Mouse (Mus musculus) induced T-regulatory cell, adult 2 months (primary cell): Measurements from ENCODE around the gene Lsm3.

ENCODE experiments used
- DNase-seq: peaks from one replicate; pipeline ENCODE4 v3.0.0-alpha.2; 2012; ENCODE audit warnings: low read depth

The Lsm3 gene

DNA sequence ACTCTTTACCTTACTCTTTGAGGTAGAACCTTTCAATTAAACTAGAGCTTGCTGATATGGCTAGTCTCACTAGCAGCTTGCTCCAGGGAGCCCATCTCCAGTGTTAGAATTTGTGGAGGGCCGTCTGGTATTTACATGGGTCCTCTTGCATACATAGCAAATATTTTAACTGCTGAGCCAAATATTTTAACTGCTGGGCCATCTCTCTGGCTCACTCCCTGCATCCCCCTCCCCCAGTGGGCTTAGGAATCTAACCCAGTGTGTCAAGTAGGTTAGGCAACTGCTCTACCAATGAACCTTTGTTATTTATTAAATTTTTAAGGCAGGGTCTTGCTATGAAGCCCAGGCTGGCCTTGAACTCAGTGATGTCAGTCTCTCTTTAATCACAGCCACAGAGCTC, 42.8 kb downstream of the Lsm3 start:
- DNase-seq = no peak

DNA sequence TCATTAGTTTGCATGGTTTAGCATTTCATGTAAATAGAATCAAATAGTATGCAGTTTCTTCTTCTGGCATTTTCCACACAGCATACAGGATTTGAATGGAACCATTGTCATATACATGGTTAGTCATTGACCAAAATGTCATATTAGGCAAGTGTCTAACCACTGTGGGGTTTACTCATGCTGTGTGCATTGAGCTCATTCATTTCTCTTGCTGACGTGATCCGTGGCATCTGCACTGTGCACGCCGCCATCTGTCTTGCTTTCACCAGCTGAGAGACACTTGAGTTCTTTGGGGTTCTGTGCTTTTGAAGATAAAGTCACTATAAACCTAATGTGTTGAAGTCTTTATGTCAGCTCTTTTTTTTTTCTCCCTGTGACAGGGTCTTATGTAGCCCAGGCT, 43.6 kb downstream of the Lsm3 start:
- DNase-seq = no peak

- no peak for DNase-seq
Observed at GRCm38 (mm10) chr6:91560186-91560585, 44.5 kb downstream of the Lsm3 start.

GRCm38 (mm10) chr6:91563031-91563430, 47.3 kb downstream of the Lsm3 start:
- no peak for DNase-seq

- DNase-seq = no peak
Observed at GRCm38 (mm10) chr6:91566407-91566806, 50.7 kb downstream of the Lsm3 start.
